Mouse (Mus musculus): Measurements from ENCODE around the gene Tmem214.

DNA sequence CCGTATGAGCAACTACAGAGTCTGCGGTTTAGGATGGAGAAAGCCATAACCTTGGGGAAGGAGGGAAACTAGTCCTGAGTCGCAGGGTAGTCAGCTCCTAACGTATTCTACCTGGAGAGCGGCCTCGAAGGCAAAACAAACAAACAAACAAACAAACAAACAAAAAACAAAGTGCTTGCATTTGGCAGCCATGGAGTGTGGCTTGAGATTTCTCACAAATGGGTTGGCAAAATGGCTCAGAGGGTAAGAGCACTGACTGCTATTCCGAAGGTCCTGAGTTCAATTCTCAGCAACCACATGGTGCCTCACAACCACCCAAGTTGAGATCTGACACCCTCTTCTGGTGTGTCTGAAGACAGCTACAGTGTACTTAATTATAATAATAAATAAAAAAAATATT is 42.1 kb downstream of the Tmem214 start:
- TF ChIP-seq POLR2A (IDR thresholded peaks at IDR 0.05; ENCODE audit: low read depth, low read length), result no peak
- TF ChIP-seq CTCF (IDR thresholded peaks at IDR 0.05; ENCODE audit: borderline replicate concordance, insufficient read depth, low read length), result no peak

All from embryonic fibroblast, embryonic 13.5 days (primary cell).